Mouse (Mus musculus): Measurements from ENCODE around the gene Klhl25.
"Not testable (repeated sequence)": the region's sequence is repeated elsewhere in the genome, so short reads cannot be mapped to it uniquely, and the experiment has no call there.

The Klhl25 gene

GRCm38 (mm10) chr7:75845936-75846335 is 2.2 kb upstream of the Klhl25 start:
- in situ Hi-C loops (cut with MboI), result no loop called here

- in situ Hi-C loops (cut with MboI), result no loop called here
Measured at GRCm38 (mm10) chr7:75846942-75847341, 1.2 kb upstream of the Klhl25 start.

DNA sequence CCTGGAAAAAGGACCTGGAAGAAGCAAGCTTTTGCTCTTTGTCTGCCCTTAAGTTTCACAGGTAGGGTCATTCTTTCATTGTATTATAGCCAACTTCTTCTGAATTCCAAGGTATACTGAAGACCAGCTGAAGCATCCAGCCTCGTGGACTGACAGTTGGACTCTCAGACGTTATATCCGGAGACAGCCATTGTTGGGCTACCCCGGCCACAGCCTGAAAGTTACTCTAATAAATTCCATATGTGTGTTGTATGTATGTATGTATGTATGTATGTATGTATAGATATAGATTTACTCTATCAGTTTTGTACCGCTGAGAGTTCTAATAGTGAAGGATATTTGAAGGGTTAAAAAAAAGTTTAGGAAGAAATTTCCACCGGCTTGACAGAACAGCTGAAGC is 621 bp upstream of the Klhl25 start:
- in situ Hi-C loops (cut with MboI), result no loop called here

- in situ Hi-C loops (cut with MboI), result no loop called here
Measured at GRCm38 (mm10) chr7:75848776-75849670, 913 bp downstream of the Klhl25 start.

GRCm38 (mm10) chr7:75850396-75850795 is 2.3 kb downstream of the Klhl25 start:
- in situ Hi-C loops (cut with MboI), result not testable (repeated sequence)

DNA sequence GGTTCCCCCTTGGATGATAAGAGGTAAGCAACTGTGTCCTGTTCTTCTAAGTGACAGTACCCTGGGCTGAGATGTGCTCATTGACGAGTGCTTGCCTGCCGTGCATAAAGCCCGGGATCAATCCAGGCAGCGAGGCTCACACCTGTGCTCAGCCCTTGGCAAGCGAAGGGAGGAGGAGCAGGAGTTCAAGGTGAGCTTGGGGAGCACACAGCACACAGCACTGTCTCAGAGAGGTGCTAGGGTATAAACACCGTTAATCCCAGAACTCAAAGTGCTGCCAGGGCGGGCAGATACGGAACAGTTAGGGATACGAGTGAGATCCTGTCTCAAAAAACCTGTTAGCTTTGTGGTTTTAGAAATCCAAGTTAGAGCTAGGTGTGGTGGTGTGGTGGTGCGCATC is 3.2 kb downstream of the Klhl25 start:
- in situ Hi-C loops (cut with MboI), result no loop called here

DNA sequence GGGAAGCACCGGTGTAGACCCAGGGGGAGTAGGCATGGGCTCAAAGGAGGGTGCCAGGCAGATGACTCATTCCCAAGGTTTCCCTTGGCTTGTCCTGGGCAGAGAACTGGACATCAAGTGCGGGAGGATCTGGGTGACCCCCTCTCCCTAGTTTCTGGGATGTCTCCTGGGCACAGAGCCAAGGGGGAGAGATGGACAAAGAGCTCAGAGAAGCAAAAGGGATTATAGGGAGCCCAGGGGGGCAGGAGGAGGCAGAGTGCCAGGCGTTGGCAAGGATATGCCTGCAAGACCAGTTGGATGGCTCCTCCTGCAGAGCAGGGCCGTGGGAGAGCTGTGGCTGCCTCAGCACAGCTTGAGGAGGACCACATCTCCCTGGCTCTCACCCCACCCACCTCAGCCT is 4.3 kb downstream of the Klhl25 start:
- in situ Hi-C loops (cut with MboI), result no loop called here

DNA sequence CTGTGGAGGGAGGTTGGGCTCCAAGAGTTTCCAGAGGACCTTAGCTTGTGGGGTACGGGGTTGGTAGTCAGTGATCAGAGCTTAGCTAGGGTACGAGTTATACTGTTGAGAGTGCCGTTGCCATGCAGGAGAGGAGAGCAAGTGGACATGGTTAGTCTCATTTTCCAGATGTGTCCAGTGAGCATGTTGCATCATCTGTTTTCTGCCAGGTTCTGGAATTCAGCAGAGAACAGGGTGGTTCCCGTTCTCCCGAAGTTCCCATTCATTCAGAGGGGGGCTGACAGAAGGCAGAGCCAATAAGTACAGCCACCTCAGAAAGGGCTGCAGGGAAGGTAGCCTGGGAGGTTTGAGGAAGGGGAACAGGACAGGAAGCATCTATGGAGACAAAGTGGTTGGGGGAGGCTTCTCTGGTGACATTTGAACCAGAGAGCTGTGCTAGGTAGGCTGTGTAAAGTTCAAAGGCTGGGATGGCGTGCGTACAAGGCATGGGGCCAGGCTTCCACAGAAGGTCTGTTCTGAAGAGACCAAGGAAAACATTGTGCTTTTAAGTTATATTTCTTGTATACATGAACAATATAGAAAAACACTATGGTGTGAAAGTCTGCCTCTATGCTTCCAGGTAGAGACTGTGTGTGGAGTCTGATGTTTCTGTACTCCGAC is 5.2 kb downstream of the Klhl25 start:
- in situ Hi-C loops (cut with MboI), result no loop called here

- in situ Hi-C loops (cut with MboI), result no loop called here
Measured at GRCm38 (mm10) chr7:75854231-75854925, 6.3 kb downstream of the Klhl25 start.

GRCm38 (mm10) chr7:75855028-75855427 is 6.9 kb downstream of the Klhl25 start:
- in situ Hi-C loops (cut with MboI), result no loop called here

- in situ Hi-C loops (cut with MboI), result no loop called here
Measured at GRCm38 (mm10) chr7:75856259-75856658, 8.1 kb downstream of the Klhl25 start.

DNA sequence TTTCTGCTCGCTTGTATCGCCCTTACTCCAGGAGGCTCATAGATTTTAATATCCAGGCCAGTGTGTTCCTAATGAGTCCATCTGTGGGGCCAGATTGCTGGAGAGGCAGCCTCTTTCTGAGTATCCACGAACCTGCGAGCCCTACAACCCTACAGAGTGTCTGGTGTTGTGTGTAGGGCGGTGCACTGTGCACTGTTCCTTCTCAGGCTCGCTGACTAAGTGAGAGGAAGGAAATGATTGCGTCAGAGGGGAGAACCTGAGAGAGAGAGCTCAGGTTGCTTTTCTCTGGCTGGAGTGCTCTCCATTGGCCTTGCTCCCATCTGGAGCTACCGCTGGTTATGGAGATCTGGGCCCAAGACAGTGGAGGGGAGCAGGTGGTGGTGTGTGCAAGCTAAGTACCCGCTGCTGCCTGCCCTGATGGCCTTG is 11.7 kb downstream of the Klhl25 start:
- in situ Hi-C loops (cut with MboI), result no loop called here

DNA sequence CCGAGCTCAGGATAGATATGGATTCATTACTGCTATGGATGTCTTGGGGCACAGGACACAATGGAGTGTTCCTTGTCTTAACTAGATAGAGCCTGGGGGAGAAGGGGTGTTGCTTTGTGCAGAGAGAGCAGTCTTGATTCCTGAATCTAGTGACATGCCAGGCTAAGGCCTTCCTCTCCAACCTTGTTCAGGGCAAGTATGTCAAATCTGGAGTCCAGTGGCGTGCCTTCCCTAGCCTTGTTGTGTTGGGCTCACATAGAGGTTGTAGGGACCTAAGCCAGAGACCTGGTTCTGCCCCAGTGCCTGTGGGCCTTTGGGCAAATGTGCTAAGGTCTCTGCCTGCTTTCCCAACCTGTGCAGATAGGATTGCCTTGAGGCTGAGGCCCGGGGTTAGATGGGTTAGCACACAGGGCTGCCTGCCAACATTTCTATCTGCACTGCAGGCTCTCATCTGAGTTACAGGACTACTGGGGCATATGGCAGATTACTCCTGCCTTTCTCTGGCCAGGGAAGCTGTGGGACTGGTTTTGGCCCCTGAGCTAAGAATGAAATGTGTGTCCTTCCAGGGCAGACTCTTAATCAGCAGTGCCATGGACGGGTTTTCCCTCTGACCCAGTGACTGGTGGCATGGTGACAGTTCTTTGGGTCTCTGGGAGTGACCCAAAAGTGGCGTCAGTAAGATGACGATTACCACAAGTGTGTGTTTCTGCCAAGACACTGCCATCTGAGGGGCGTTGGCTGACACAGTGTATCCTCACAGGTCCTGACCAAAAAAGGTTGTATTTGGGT is 13.7 kb downstream of the Klhl25 start:
- in situ Hi-C loops (cut with MboI), result not testable (repeated sequence)

GRCm38 (mm10) chr7:75862427-75862781 is 14.3 kb downstream of the Klhl25 start:
- in situ Hi-C loops (cut with MboI), result not testable (repeated sequence)

- in situ Hi-C loops (cut with MboI), result not testable (repeated sequence)
Measured at GRCm38 (mm10) chr7:75863248-75863911, 15.3 kb downstream of the Klhl25 start.

- in situ Hi-C loops (cut with MboI), result no loop called here
Measured at GRCm38 (mm10) chr7:75865026-75865425, 16.9 kb downstream of the Klhl25 start.

DNA sequence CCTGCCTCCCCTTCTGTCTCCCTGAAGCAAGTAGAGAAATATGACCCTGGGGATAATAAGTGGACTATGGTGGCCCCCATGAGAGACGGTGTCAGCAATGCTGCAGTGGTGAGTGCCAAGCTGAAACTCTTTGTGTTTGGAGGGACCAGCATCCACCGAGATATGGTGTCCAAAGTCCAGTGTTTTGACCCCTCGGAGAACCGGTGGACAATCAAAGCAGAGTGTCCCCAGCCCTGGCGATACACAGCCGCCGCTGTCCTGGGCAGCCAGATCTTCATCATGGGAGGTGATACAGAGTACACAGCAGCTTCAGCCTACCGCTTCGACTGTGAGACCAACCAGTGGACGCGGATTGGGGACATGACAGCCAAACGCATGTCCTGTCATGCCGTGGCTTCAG is 18.4 kb downstream of the Klhl25 start:
- in situ Hi-C loops (cut with MboI), result no loop called here

- in situ Hi-C loops (cut with MboI), result no loop called here
Measured at GRCm38 (mm10) chr7:75868687-75869086, 20.6 kb downstream of the Klhl25 start.

DNA sequence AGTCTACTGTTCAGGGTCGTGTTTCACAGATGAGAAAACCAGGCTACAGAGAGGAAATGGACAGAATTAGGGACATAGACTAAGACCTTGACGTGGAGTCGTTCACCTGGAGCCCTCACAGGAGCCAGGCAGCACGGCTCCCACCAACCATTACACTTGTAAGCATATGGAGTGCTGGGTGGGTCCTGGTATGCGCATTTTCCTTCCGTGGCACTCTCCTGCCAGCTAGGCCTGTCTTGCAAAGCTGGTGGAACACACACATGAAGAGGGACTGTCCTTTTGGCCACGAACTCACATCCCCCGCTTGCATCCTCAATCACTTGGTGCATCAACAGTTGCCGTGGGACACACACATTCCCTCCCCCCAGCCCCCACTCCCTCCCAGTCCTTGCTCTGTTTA is 22.4 kb downstream of the Klhl25 start:
- in situ Hi-C loops (cut with MboI), result loop anchor here (10.0 kb wide), 1 partner anchor 126 kb away; no protein-coding TSS in a partner anchor

GRCm38 (mm10) chr7:75872255-75872654 is 24.1 kb downstream of the Klhl25 start:
- in situ Hi-C loops (cut with MboI), result loop anchor here (10.0 kb wide), 1 partner anchor 127 kb away; no protein-coding TSS in a partner anchor

DNA sequence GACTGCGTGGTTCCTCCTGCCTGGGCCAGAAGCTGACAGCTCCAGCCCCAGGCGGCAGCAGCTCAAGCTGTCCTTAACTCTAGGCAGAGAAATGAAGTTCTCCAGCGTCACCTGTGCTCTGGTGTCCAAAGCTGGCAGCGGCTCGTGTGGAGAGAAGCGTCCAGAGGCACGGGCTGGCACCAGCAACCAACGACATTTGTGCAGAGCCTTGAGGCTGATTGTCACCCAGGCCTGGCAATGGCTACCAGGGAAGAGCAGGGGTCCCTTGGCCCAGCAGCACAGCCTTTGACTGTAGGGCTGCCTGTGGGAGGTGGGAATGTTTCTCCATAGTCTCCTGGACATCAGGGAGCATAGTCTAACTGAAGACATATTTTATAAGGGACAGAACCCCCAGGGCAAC is 24.6 kb downstream of the Klhl25 start:
- in situ Hi-C loops (cut with MboI), result loop anchor here (10.0 kb wide), 1 partner anchor 128 kb away; no protein-coding TSS in a partner anchor

Data from mature B cell (primary cell).